8 mouse cellular contexts compared by ENCODE assay signal in the genomic region with DNA sequence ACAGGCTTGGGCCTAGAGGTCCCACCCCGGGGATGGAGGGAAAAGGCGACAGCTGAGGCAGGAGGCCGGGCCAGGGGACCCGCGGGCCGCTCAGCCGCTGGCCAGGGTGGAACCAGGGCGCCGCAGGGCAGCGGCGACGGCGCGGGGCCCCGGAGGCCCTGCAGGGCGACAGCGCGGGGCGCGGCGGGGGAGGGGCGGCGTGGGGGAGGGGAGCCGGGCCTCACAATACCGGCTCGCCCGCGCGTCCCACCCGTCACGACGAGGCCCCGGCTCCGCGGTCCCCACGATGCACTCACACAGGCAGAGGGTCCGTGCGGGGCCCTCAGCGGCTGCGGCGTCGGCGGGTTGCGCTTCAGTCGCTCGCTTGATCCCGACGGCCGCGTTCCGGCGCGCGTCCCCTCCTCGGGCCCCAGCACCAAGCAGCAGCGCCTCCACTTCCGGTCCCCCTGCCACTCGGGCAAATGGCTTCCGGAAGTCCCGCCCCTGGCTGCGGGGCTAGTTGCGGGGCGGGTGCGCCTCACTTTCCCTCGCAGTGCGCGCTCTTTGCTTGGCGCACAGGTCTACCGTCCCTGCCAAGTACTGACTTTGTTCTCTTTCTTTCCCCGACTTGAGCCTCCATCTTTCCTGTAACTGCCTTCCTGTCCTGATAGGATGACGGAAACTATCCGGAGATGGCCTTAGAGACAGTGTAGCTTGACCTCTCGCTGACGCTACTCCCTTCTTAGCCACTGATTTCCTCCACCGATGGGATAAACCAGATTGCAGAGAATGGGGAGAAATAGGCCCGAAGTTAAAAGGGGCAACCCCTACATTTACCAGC. TPM values are rescaled to one million over a fixed set of nuclear protein-coding genes. Genes with fewer than 3 reads are reported as not detected.
DNase-seq lines count a peak whose midpoint lies in the region; ATAC-seq and TF ChIP-seq lines count a peak whose summit lies in the region.

No protein-coding gene starts in this region.

- ATAC-seq in heart, embryonic 13.5 days (ENCODE audit: extremely low read depth, insufficient number of reproducible peaks, low FRiP score, low TSS enrichment) = peak; percentile 88
- peak; percentile 88 for ATAC-seq in liver, embryonic 12.5 days
- ATAC-seq in stomach, embryonic 15.5 days (ENCODE audit: insufficient read depth, low FRiP score, low read depth) = peak; percentile 90

- H3K4me2 ChIP-seq in heart, embryonic 13.5 days = peak overlapping the region; percentile 93
- peak overlapping the region; percentile 84 for H3K4me2 ChIP-seq in liver, embryonic 12.5 days
- H3K4me2 ChIP-seq in stomach, embryonic 15.5 days = peak overlapping the region; percentile 73

- H3K9me3 ChIP-seq in erythroblast, embryonic 14.5 days (ENCODE audit: control insufficient read depth, low read length) = no peaks in the 10 kb centered on the region
- H3K9me3 ChIP-seq in heart, embryonic 13.5 days = no peaks in the 10 kb centered on the region
- H3K9me3 ChIP-seq in liver, embryonic 12.5 days (replicated peaks) = no peaks in the 10 kb centered on the region
- no peaks in the 10 kb centered on the region for H3K9me3 ChIP-seq in stomach, embryonic 15.5 days

- peak overlapping the region; percentile 97 for H3K27ac ChIP-seq in heart, embryonic 13.5 days (replicated peaks)
- H3K27ac ChIP-seq in liver, embryonic 12.5 days = peak overlapping the region; percentile 94
- peak overlapping the region; percentile 92 for H3K27ac ChIP-seq in stomach, embryonic 15.5 days

- H3K79me2 ChIP-seq in C2C12 (ENCODE audit: control insufficient read depth, insufficient read depth) = peaks cover 55% of the 10 kb centered on the region

- H3K27me3 ChIP-seq in C2C12 (ENCODE audit: control insufficient read depth, insufficient read depth, insufficient read length) = no peaks in the 10 kb centered on the region
- H3K27me3 ChIP-seq in erythroblast, embryonic 14.5 days (ENCODE audit: control insufficient read depth) = peaks cover 3% of the 10 kb centered on the region; the same call in 1 of the 2 replicates
- H3K27me3 ChIP-seq in heart, embryonic 13.5 days (replicated peaks) = no peaks in the 10 kb centered on the region
- no peaks in the 10 kb centered on the region for H3K27me3 ChIP-seq in liver, embryonic 12.5 days (replicated peaks)
- no peaks in the 10 kb centered on the region for H3K27me3 ChIP-seq in stomach, embryonic 15.5 days (replicated peaks)

- peaks cover 45% of the 10 kb centered on the region for H3K79me3 ChIP-seq in C2C12 (ENCODE audit: low read depth)

- no peak for TF ChIP-seq CTCF in C2C12 (IDR thresholded peaks at IDR 0.05; ENCODE audit: control insufficient read depth, insufficient read depth, insufficient read length)
- no peak for TF ChIP-seq CTCF in brain, embryonic 14.5 days (IDR thresholded peaks at IDR 0.05; ENCODE audit: borderline replicate concordance, extremely low read depth, insufficient read depth, insufficient read length)

- under 1% methylated on average over 51 of the region's 76 CpGs for WGBS in heart, embryonic 13.5 days
- under 1% methylated on average over 62 of the region's 76 CpGs for WGBS in liver, embryonic 12.5 days (ENCODE audit: insufficient replicate concordance)
- under 1% methylated on average over 59 of the region's 76 CpGs for WGBS in stomach, embryonic 15.5 days

- DNase-seq in brain, embryonic 14.5 days (ENCODE audit: low read depth) = peak; percentile 97
- DNase-seq in kidney, postnatal 10 days = peak; percentile 94
- peak; percentile 75 to 84 for DNase-seq in natural killer cell, adult 2 months (ENCODE audit: low spot score in 2 of 2)

- H3K4me3 ChIP-seq in C2C12 (ENCODE audit: insufficient read depth, poor library complexity, severe bottlenecking) = peak overlapping the region; percentile 55
- peak overlapping the region; percentile 77 for H3K4me3 ChIP-seq in erythroblast, embryonic 14.5 days (replicated peaks)
- peak overlapping the region; percentile 95 for H3K4me3 ChIP-seq in heart, embryonic 13.5 days
- H3K4me3 ChIP-seq in liver, embryonic 12.5 days = peak overlapping the region; percentile 91
- H3K4me3 ChIP-seq in stomach, embryonic 15.5 days (replicated peaks) = peak overlapping the region; percentile 90

- H3K36me3 ChIP-seq in C2C12 (ENCODE audit: control insufficient read depth, insufficient read depth) = peaks cover 15% of the 10 kb centered on the region
- H3K36me3 ChIP-seq in erythroblast, embryonic 14.5 days (ENCODE audit: control insufficient read depth) = peaks cover 31% of the 10 kb centered on the region
- peaks cover 12% of the 10 kb centered on the region for H3K36me3 ChIP-seq in heart, embryonic 13.5 days
- peaks cover 26% of the 10 kb centered on the region for H3K36me3 ChIP-seq in liver, embryonic 12.5 days
- no peaks in the 10 kb centered on the region for H3K36me3 ChIP-seq in stomach, embryonic 15.5 days

- peak; percentile 87 for TF ChIP-seq POLR2A in brain, embryonic 14.5 days (IDR thresholded peaks at IDR 0.05; ENCODE audit: borderline replicate concordance, extremely low read depth, insufficient read depth, insufficient read length, poor library complexity, severe bottlenecking)

- H3ac ChIP-seq in C2C12 (ENCODE audit: control insufficient read depth, insufficient read length, low read depth) = peak overlapping the region; percentile 96

- peaks cover 52% of the 10 kb centered on the region for H3K4me1 ChIP-seq in erythroblast, embryonic 14.5 days (ENCODE audit: control insufficient read depth)
- H3K4me1 ChIP-seq in heart, embryonic 13.5 days = peaks cover 44% of the 10 kb centered on the region
- H3K4me1 ChIP-seq in liver, embryonic 12.5 days = peaks cover 50% of the 10 kb centered on the region
- peaks cover 11% of the 10 kb centered on the region; the same call in 1 of the 2 replicates for H3K4me1 ChIP-seq in stomach, embryonic 15.5 days

- H3K9ac ChIP-seq in heart, embryonic 13.5 days = peak overlapping the region; percentile 99
- H3K9ac ChIP-seq in liver, embryonic 12.5 days = peak overlapping the region; percentile 96
- H3K9ac ChIP-seq in stomach, embryonic 15.5 days = peak overlapping the region; percentile 87

TF ChIP-seq in C2C12, 6 proteins besides CTCF, POLR2A, EP300 and RAD21:
- TF ChIP-seq MAX (IDR thresholded peaks at IDR 0.05) (no peak), MYOG (IDR thresholded peaks at IDR 0.05; ENCODE audit: control insufficient read depth, extremely low read depth, insufficient read length) (no peak), CEBPB (IDR thresholded peaks at IDR 0.05; ENCODE audit: low read depth) (no peak), FOSL1 (IDR thresholded peaks at IDR 0.05; ENCODE audit: insufficient read depth, low read length, poor library complexity, severe bottlenecking) (no peak), USF1 (IDR thresholded peaks at IDR 0.05; ENCODE audit: low read depth) (no peak), MYOD1 (IDR thresholded peaks at IDR 0.05; ENCODE audit: control insufficient read depth, insufficient read length, low read depth) (no peak)

RNA-seq across cellular contexts. Expression of a gene that starts 27.9 kb away (rescaled TPM):
- polyA plus RNA-seq in C2C12 (2012; fragmentation: generic; extraction: Trizol) = 82.4 TPM
- polyA plus RNA-seq in brain, embryonic 14.5 days (2012; rRNA removed) = 126 and 166 TPM in 2 replicates
- 8.5 and 11.0 TPM in 2 replicates for polyA plus RNA-seq in erythroblast, embryonic 14.5 days (2012)
- 133 and 137 TPM in 2 replicates for polyA plus RNA-seq in heart, embryonic 13.5 days (2015; fragmentation: Nextera tagmentation; extraction: Ambion mirVana)
- 118 and 125 TPM in 2 replicates for polyA plus RNA-seq in liver, embryonic 12.5 days (2016; fragmentation: Nextera tagmentation; extraction: Ambion mirVana)
- polyA plus RNA-seq in stomach, embryonic 15.5 days (2015; fragmentation: Nextera tagmentation; extraction: Ambion mirVana) = 144 and 148 TPM in 2 replicates

RNA-seq across cellular contexts. Expression of a gene that starts 28.0 kb away (rescaled TPM):
- 32.0 TPM for polyA plus RNA-seq in C2C12 (2012; fragmentation: generic; extraction: Trizol)
- 12.1 and 24.5 TPM in 2 replicates for polyA plus RNA-seq in brain, embryonic 14.5 days (2012; rRNA removed)
- polyA plus RNA-seq in erythroblast, embryonic 14.5 days (2012) = 0.13 and 0.25 TPM in 2 replicates
- polyA plus RNA-seq in heart, embryonic 13.5 days (2015; fragmentation: Nextera tagmentation; extraction: Ambion mirVana) = 4.7 and 5.8 TPM in 2 replicates
- polyA plus RNA-seq in liver, embryonic 12.5 days (2016; fragmentation: Nextera tagmentation; extraction: Ambion mirVana) = 6.8 and 7.1 TPM in 2 replicates
- polyA plus RNA-seq in stomach, embryonic 15.5 days (2015; fragmentation: Nextera tagmentation; extraction: Ambion mirVana) = 11.5 and 15.3 TPM in 2 replicates

RNA-seq across cellular contexts. Expression of a gene that starts 29.6 kb away (rescaled TPM):
- 50.2 TPM for polyA plus RNA-seq in C2C12 (2012; fragmentation: generic; extraction: Trizol)
- 85.4 and 101 TPM in 2 replicates for polyA plus RNA-seq in brain, embryonic 14.5 days (2012; rRNA removed)
- polyA plus RNA-seq in erythroblast, embryonic 14.5 days (2012) = 2.4 and 2.6 TPM in 2 replicates
- polyA plus RNA-seq in heart, embryonic 13.5 days (2015; fragmentation: Nextera tagmentation; extraction: Ambion mirVana) = 35.5 and 36.3 TPM in 2 replicates
- polyA plus RNA-seq in liver, embryonic 12.5 days (2016; fragmentation: Nextera tagmentation; extraction: Ambion mirVana) = 31.5 and 33.3 TPM in 2 replicates
- 43.8 and 47.9 TPM in 2 replicates for polyA plus RNA-seq in stomach, embryonic 15.5 days (2015; fragmentation: Nextera tagmentation; extraction: Ambion mirVana)

RNA-seq across cellular contexts. Expression of a gene that starts 48.8 kb away (rescaled TPM):
- 737 TPM for polyA plus RNA-seq in C2C12 (2012; fragmentation: generic; extraction: Trizol)
- polyA plus RNA-seq in brain, embryonic 14.5 days (2012; rRNA removed) = 5.7 and 7.3 TPM in 2 replicates
- not detected in 2 replicates for polyA plus RNA-seq in erythroblast, embryonic 14.5 days (2012)
- 151 and 203 TPM in 2 replicates for polyA plus RNA-seq in heart, embryonic 13.5 days (2015; fragmentation: Nextera tagmentation; extraction: Ambion mirVana)
- 9.2 and 11.0 TPM in 2 replicates for polyA plus RNA-seq in liver, embryonic 12.5 days (2016; fragmentation: Nextera tagmentation; extraction: Ambion mirVana)
- polyA plus RNA-seq in stomach, embryonic 15.5 days (2015; fragmentation: Nextera tagmentation; extraction: Ambion mirVana) = 380 and 441 TPM in 2 replicates

Comparison
In these comparisons a context has a peak if more than half of its experiments do, and no peak if none do; other contexts are left out.
1. Peak in every context shown above with its lines: DNase-seq, ATAC-seq, H3K4me3 ChIP-seq and H3K27ac ChIP-seq.